Mouse (Mus musculus): ENCODE data around the gene Gm17359. TPM values are rescaled to one million over a fixed set of nuclear protein-coding genes. Genes with fewer than 3 reads are reported as not detected.

Gm17359 gene
- polyA plus RNA-seq, 1 experiment, result not detected

DNA sequence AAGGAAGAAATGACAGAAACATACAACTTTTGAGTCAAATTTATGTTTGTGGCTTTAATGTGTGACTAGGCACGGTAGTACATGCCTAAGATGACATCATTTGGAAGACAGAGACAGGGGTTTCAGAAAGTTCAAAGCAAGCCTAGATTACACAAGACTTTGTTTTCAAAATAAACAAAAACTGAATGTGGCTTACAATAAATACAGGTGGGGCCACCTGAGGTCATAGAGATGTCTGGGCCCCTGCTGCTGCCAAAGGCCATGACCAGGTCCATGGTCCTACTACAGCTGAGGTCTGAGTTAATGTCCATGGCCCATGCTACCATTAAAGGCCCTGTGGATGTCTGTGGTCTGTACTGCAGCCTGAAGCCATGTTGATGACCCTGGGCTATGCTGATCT, 77.0 kb downstream of the Gm17359 start:
- no peak overlapping the region for H3K4me3 ChIP-seq (replicated peaks; ENCODE audit: control insufficient read depth, low read depth, low read length)
- 74% methylated on average over 1 of the region's 1 CpGs for WGBS
- TF ChIP-seq CTCF (IDR thresholded peaks at IDR 0.05; ENCODE audit: control insufficient read depth, insufficient read depth, low read length), result no peak
- TF ChIP-seq POLR2A (IDR thresholded peaks at IDR 0.05; ENCODE audit: borderline replicate concordance, control insufficient read depth, low read depth, low read length), result no peak
- no peaks in the 10 kb centered on the region for H3K4me1 ChIP-seq (ENCODE audit: control insufficient read depth, insufficient read depth, low read length)
- no peak overlapping the region for H3K27ac ChIP-seq (ENCODE audit: control insufficient read depth, insufficient read depth, low read depth, low read length, poor library complexity)

DNA sequence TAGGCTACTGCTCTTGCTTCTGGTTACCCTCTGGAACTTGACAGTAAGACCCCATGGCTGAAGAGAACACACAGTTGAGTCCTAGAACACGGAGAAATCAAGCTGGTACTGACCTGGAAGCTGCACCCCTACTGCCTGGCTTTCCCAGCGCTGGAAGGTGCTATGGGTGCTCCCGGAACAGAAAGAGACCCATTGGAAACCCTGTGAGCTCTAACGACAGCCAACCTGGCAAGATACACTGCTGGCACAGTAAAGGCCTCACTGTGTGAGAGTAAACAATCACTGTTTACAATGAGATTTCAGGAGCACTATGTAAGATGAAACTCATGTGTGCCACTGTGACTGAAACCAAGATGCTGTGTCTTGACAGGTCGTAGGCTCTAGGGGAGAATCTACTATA, 78.6 kb downstream of the Gm17359 start:
- TF ChIP-seq POLR2A (IDR thresholded peaks at IDR 0.05; ENCODE audit: borderline replicate concordance, control insufficient read depth, low read depth, low read length), result no peak
- TF ChIP-seq CTCF (IDR thresholded peaks at IDR 0.05; ENCODE audit: control insufficient read depth, insufficient read depth, low read length), result no peak
- Histone ChIP-seq H3K4me1 (ENCODE audit: control insufficient read depth, insufficient read depth, low read length) (no peaks in the 10 kb centered on the region), H3K4me3 (replicated peaks; ENCODE audit: control insufficient read depth, low read depth, low read length) (no peak overlapping the region), H3K27ac (ENCODE audit: control insufficient read depth, insufficient read depth, low read depth, low read length, poor library complexity) (no peak overlapping the region)
- WGBS, result 74% methylated on average over 5 of the region's 5 CpGs

DNA sequence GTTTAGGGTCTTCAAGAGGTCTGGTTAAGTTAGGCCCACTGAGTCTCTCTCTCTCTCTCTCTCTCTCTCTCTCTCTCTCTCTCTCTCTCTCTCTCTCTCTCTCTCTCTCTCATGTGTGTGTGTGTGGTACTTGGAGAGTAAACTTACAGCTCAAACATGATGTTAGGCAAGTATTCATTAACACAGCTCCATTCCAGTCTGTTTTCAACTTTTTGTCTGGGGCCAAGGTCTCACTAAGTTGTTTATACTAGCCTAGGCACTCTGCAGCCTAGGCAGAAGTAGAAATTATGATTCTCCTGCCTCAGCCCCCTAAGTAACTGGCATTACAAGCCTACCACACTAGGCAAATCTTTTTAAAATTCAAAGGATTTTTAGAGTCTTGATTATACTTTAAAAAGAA, 79.5 kb downstream of the Gm17359 start:
- no peaks in the 10 kb centered on the region for H3K4me1 ChIP-seq (ENCODE audit: control insufficient read depth, insufficient read depth, low read length)
- no peak for TF ChIP-seq POLR2A (IDR thresholded peaks at IDR 0.05; ENCODE audit: borderline replicate concordance, control insufficient read depth, low read depth, low read length)
- TF ChIP-seq CTCF (IDR thresholded peaks at IDR 0.05; ENCODE audit: control insufficient read depth, insufficient read depth, low read length), result no peak
- H3K27ac ChIP-seq (ENCODE audit: control insufficient read depth, insufficient read depth, low read depth, low read length, poor library complexity), result no peak overlapping the region
- H3K4me3 ChIP-seq (replicated peaks; ENCODE audit: control insufficient read depth, low read depth, low read length), result no peak overlapping the region

DNA sequence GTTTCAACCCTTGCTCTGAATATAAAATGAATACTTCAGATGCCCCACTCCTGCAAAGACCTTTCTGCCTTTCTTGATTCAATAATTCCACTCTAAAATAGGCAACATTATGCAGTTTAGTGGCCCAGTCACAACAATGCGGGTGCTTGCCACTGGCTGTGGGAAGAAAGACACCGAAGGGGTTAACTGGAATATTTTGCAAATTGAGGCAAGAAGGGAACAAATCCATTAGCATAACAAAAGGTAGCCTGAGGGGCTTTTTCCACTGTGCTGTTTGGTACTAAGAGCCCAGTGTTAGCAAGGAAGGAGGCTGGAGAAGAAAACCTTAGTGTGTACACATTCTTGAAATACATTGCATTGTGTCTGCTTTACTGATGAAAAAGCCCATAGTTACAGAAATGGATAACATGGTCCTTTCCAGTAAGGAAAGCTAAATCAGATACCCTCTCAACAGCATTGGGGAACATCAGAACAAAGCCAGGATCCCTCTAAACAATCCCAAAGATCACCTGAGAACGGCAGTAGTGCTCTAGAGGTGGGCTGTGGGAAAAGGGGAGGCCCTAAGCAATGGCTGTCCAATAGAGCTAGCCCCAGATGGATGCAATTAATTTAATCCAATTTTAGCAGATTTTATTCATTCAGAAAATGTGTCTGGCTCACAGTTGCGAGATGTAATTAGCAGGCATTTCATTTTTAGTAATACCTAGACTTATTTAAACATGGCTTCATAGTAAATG, 80.7 kb downstream of the Gm17359 start:
- Histone ChIP-seq H3K27ac (ENCODE audit: control insufficient read depth, insufficient read depth, low read depth, low read length, poor library complexity) (no peak overlapping the region), H3K4me3 (replicated peaks; ENCODE audit: control insufficient read depth, low read depth, low read length) (no peak overlapping the region), H3K4me1 (ENCODE audit: control insufficient read depth, insufficient read depth, low read length) (no peaks in the 10 kb centered on the region)
- TF ChIP-seq POLR2A (IDR thresholded peaks at IDR 0.05; ENCODE audit: borderline replicate concordance, control insufficient read depth, low read depth, low read length) (no peak), CTCF (IDR thresholded peaks at IDR 0.05; ENCODE audit: control insufficient read depth, insufficient read depth, low read length) (no peak)
- WGBS, result 78% methylated on average over 4 of the region's 4 CpGs

DNA sequence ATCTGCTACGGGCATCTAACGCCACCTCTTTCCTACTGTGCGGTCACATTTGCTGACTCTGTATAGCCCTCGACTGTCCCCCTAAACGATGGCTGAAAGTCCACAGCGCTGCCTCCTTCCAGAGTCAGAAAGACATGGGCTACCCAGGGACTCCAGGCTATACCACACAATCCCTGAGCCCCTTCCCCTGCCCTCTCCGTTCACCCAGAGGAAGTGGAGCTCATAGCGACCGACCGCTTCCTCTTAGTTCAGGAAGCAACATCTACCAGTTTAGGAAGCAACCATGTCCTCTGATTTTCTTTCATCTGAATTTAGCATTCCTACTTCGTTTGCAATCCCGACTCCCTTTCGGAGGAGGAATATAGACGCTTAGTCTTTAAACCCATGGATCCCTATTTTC, 82.5 kb downstream of the Gm17359 start:
- no peak for TF ChIP-seq CTCF (IDR thresholded peaks at IDR 0.05; ENCODE audit: control insufficient read depth, insufficient read depth, low read length)
- no peak for TF ChIP-seq POLR2A (IDR thresholded peaks at IDR 0.05; ENCODE audit: borderline replicate concordance, control insufficient read depth, low read depth, low read length)
- H3K27ac ChIP-seq (ENCODE audit: control insufficient read depth, insufficient read depth, low read depth, low read length, poor library complexity), result no peak overlapping the region
- 69% methylated on average over 14 of the region's 14 CpGs for WGBS
- no peaks in the 10 kb centered on the region for H3K4me1 ChIP-seq (ENCODE audit: control insufficient read depth, insufficient read depth, low read length)
- H3K4me3 ChIP-seq (replicated peaks; ENCODE audit: control insufficient read depth, low read depth, low read length), result no peak overlapping the region

DNA sequence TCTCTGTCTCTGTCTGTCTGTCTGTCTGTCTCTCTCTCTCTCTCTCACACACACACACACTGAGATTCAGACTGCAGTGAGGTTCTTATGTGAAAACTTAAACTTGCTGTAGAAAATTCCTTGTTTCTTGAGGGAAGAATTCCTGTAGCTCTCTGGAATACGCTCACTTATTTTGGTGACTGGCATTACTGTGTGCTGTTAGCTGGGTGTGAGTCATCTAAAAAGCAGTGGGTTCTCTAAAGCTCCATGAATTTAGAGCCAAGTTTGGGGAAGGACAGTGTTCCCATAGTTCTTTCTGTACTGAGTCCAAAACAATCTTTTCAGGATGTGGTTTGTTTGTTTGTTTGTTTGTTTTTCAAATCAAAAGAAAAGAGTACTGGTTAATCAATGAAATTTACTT, 89.0 kb downstream of the Gm17359 start:
- H3K4me3 ChIP-seq (replicated peaks; ENCODE audit: control insufficient read depth, low read depth, low read length), result no peak overlapping the region
- TF ChIP-seq POLR2A (IDR thresholded peaks at IDR 0.05; ENCODE audit: borderline replicate concordance, control insufficient read depth, low read depth, low read length) (no peak), CTCF (IDR thresholded peaks at IDR 0.05; ENCODE audit: control insufficient read depth, insufficient read depth, low read length) (no peak)
- H3K4me1 ChIP-seq (ENCODE audit: control insufficient read depth, insufficient read depth, low read length), result no peaks in the 10 kb centered on the region
- no peak overlapping the region for H3K27ac ChIP-seq (ENCODE audit: control insufficient read depth, insufficient read depth, low read depth, low read length, poor library complexity)
- WGBS, result 77% methylated on average over 1 of the region's 1 CpGs

DNA sequence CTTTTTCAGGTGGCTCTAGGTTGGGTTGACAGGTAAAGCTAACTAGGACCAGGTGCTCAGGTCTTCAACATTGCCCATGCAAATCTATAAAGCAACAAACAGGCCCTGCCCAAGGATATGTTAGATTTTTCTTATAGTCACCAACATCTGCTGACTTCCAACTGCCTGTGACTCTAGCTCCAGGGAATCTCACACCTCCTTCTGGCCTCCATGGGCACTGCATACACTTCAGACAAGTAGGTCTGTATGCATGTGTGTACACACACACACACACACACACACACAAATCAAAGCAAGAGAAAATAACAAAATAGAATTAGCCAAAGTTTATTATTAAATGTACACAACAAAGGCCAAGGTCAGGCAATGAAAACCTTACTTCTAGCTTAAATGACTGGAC, 97.1 kb downstream of the Gm17359 start:
- Histone ChIP-seq H3K27ac (ENCODE audit: control insufficient read depth, insufficient read depth, low read depth, low read length, poor library complexity) (no peak overlapping the region), H3K4me3 (replicated peaks; ENCODE audit: control insufficient read depth, low read depth, low read length) (no peak overlapping the region), H3K4me1 (ENCODE audit: control insufficient read depth, insufficient read depth, low read length) (peaks cover 2% of the 10 kb centered on the region; the same call in 1 of the 2 replicates)
- TF ChIP-seq POLR2A (IDR thresholded peaks at IDR 0.05; ENCODE audit: borderline replicate concordance, control insufficient read depth, low read depth, low read length) (no peak), CTCF (IDR thresholded peaks at IDR 0.05; ENCODE audit: control insufficient read depth, insufficient read depth, low read length) (no peak)

DNA sequence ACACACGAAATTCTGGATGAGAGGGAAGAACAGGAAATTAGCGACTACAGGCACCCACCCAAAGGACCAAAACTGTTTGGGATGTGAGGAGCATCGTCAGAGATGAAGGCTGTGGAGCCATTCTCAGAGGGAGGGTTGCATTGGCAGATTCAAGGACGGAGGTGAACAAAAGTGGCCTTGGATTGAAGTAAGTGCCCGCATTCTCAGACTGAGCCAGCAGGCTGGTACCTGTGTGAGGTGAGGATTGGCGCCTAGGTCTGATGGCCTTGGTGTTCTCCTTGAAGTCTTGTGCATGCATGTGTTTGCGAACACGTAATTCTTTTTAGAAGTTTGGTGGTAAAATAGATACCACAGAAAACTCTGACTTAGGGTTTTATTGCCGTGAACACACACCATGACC, 98.0 kb downstream of the Gm17359 start:
- H3K27ac ChIP-seq (ENCODE audit: control insufficient read depth, insufficient read depth, low read depth, low read length, poor library complexity), result no peak overlapping the region
- H3K4me3 ChIP-seq (replicated peaks; ENCODE audit: control insufficient read depth, low read depth, low read length), result no peak overlapping the region
- WGBS, result 75% methylated on average over 9 of the region's 9 CpGs
- TF ChIP-seq POLR2A (IDR thresholded peaks at IDR 0.05; ENCODE audit: borderline replicate concordance, control insufficient read depth, low read depth, low read length), result no peak
- TF ChIP-seq CTCF (IDR thresholded peaks at IDR 0.05; ENCODE audit: control insufficient read depth, insufficient read depth, low read length), result no peak
- peaks cover 2% of the 10 kb centered on the region; the same call in 1 of the 2 replicates for H3K4me1 ChIP-seq (ENCODE audit: control insufficient read depth, insufficient read depth, low read length)

DNA sequence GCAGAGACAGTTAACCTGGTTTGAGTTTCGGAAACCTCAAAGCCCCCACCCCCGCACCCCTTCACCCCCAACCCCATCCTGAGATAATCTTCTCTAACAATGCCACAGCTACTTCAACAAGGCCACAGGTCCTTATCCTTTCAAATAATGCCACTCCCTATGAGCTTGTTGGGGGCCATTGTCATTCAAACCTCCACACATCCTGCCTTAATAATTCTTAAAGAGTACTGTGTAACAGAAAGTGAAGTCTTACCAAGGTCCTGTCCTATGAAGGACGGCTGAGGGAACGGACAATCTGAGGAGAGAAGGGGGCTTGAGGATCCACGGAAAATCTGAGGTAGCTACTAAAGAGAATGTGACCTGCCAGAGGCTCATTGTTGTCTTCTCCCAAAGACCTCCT, 98.5 kb downstream of the Gm17359 start:
- 74% methylated on average over 5 of the region's 5 CpGs for WGBS
- peaks cover 2% of the 10 kb centered on the region; the same call in 1 of the 2 replicates for H3K4me1 ChIP-seq (ENCODE audit: control insufficient read depth, insufficient read depth, low read length)
- H3K27ac ChIP-seq (ENCODE audit: control insufficient read depth, insufficient read depth, low read depth, low read length, poor library complexity), result no peak overlapping the region
- no peak for TF ChIP-seq POLR2A (IDR thresholded peaks at IDR 0.05; ENCODE audit: borderline replicate concordance, control insufficient read depth, low read depth, low read length)
- no peak for TF ChIP-seq CTCF (IDR thresholded peaks at IDR 0.05; ENCODE audit: control insufficient read depth, insufficient read depth, low read length)
- H3K4me3 ChIP-seq (replicated peaks; ENCODE audit: control insufficient read depth, low read depth, low read length), result no peak overlapping the region

All from bone marrow, adult 2 months (tissue).